Mouse (Mus musculus) T-helper 2 cell (primary cell): ENCODE data around the gene Olfr205.
"Not testable (repeated sequence)": the region's sequence is repeated elsewhere in the genome, so short reads cannot be mapped to it uniquely, and the experiment has no call there.

Experiments
- in situ Hi-C: fragments of 300-600 bp; cut with MboI, MseI; formaldehyde crosslinking; loops from one replicate; pipeline ENCODE4 v1.15.1; 2025; ENCODE audit warnings: high pct_unique_total_duplicates

Gene Olfr205

DNA sequence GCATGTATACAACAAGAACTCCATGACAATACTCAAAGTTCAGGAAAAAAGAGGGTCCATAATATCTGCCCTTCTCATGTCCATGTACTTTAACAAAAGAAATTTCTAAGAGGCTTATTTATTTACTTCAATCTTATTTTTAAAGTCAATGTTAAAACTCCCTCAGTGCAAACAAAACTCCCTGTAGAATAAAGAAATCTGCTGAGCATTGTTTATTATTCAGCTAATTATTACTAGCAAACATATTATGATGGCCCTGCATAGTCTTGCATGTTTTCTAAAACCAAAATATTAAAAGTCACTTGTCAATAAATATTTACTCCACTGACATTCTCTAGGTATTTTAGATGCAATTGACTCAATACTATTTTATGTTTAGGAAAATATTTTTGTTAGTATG, at the start of gene Olfr205:
TSS of gene Olfr205 (minus strand) at position 101 of the 400 bp plus-strand sequence.
- in situ Hi-C loops: no loop called here

DNA sequence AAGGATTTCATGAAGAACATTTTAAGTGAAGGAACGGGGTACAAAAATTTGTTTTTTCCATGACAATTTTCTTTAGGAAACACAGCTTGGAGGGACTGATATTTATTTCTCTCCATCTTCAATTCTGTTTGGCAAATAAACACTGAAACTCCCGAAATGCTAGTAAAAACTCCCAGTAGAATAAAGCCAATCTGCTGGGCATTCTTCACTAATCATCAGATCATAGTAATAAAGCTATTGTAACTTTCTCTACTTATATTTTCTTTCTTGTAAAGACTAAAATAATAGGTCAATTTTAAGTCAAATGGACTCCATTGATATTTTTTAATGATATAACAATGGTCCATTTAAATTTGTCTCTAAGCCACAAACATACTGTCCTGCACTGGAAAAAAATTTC, 33.0 kb upstream of the Olfr205 start, which contains the start of gene Olfr209:
TSS of gene Olfr209 (minus strand) at position 101 of the 400 bp plus-strand sequence.
- in situ Hi-C loops: no loop called here

DNA sequence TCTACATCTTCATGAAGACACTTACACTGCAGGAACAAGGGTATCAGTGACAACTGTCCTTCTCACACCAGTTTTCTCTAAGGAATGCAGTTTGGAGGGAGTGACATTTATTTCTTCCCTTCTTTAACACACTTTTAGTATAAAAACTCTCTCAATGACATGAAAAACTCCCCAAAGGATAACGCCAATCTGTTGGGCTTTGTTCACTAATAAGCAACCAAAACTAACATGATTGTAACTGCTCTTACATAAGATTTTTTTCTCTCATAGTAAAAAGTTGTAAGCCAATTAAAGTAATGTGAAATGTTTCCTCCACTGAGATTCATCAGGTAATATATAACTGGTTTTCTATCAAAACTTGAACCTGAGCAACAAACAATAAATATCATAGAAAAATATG, 18.2 kb upstream of the Olfr205 start, which contains the start of gene Olfr206:
TSS of gene Olfr206 (minus strand) at position 101 of the 400 bp plus-strand sequence.
- in situ Hi-C loops: no loop called here

DNA sequence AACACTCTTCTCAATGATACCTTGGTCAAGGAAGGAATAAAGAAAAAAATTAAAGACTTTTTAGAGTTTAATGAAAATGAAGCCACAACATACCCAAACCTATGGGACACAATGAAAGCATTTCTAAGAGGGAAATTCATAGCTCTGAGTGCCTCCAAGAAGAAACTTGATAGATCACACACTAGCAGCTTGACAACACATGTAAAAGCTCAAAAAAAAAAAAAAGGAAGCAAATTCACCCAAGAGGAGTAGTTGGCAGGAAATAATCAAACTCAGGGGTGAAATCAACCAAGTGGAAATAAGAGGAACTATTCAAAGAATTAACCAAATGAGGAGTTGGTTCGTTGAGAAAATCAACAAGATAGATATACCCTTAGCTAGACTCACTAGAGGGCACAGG, 7.7 kb downstream of the Olfr205 start:
- in situ Hi-C loops: not testable (repeated sequence)

DNA sequence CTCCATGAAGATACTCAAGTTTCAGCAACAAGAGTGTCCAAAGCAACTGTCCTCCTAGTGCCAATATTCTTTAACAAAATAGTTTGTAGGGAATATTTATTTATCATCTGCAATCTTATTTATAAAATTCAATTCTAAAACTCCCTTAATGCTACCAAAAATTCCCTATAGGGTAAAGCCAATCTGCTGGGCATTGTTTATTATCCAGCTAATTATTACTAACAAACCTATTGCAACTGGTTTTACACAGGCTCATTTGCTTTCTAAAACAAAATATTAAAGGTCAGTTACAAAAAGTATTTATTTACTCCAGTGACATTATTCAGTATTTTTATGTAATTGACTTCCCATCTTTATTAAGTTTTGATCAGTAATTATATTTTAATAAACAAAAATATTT, 12.8 kb downstream of the Olfr205 start, which contains the start of gene Olfr204:
TSS of gene Olfr204 (minus strand) at position 101 of the 400 bp plus-strand sequence.
- in situ Hi-C loops: no loop called here

DNA sequence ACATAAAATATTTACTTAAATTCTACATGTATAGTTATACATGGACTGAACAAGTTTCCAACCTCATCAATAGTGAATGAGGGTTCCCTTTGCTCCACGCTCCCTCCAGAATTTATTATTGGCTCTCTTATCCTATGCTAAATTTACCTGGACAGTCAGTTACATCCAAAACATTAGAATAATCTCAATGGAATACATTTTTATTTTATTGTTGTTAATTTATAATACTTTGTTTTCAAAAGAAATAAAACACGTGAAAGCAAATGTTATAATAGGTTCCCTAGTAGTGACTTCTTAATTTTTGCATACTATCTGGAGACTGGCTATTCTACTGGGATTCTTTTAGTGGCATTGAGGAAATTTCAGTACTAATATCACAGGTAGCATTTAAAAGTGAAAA, 32.4 kb downstream of the Olfr205 start, which contains the start of gene Olfr203:
TSS of gene Olfr203 (plus strand) at position 301 of the 400 bp plus-strand sequence.
- in situ Hi-C loops: no loop called here

DNA sequence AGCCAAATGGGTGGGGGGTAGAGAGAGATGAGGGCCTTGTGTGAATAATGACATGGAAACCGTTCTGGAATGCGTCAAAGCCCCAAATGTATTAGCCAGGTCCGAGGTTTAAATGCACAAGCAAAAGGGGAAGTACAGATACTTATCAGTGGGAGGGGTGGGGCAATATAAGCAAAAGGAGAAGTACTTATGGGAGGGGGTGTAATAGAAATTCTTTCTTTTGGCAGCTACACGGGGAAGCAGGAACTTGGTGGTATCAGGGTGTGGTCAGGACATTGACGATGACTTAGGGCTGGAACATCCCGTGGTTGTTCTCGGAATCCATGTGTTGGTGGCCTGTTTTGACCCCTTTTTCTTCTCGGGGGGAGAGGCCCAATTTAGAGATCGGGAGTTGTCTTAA, 43.4 kb downstream of the Olfr205 start:
- in situ Hi-C loops: not testable (repeated sequence)

DNA sequence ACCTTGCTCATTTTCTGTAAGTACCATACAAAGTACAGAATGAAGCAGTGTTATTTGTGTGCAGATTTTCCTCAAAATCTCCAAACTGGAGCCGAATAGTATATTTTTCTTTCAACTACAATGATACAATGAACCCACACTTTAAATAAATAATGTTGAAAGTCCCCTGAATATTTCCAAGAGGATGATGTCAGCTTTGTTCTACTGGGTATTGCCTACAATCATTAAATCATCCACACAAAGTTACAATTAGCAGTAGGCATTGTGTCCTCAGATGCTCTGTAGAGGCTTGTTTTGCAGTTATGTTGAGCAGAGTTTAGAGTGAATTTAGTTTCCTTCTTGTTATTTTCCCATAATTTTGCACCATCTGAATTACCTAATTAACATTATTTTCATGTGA, 44.2 kb downstream of the Olfr205 start, which contains the start of gene Olfr202:
TSS of gene Olfr202 (minus strand) at position 101 of the 400 bp plus-strand sequence.
- in situ Hi-C loops: no loop called here

DNA sequence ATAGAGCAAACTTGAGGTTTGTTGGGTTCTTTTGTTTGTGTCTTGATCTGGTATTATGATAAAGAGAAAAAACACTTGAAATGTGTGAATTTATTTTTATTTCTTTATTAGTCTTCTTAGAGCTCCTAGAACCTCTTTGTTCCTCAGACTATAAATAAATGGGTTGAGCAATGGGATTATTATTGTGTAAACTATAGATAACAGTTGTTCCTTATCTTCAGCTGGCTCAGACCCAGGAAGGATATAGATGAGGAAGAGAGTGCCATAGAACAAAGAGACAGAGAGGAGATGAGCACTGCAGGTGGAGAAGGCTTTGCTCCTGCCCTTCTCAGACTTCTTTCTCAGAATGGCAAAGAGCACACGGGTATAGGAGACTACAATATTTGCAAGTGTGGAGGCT, 47.5 kb downstream of the Olfr205 start:
- in situ Hi-C loops: no loop called here

DNA sequence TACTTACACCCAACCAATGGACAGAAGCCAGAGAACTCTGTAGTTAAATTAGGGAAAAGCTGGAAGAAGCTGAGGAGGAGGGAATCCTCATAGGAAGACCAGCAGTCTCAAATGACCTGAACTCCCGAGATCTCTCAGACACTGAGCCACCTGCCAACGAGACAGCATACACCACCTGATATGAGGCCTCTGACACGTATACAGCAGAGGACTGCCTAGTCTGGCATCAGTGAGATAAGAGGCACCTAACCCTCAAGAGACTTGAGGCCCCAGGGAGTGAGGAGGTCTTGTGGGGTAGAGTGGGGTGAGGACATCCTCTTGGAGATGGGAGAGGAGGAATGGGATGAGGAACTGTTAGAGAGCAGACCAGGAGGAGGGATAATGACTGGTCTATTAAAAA, 50.4 kb downstream of the Olfr205 start:
- in situ Hi-C loops: no loop called here
